In genomic region chr8:12395071-12396031, GRCm38 (mm10) we compare ENCODE assay signal across 8 mouse cellular contexts. TPM values are rescaled to one million over a fixed set of nuclear protein-coding genes. Genes with fewer than 3 reads are reported as not detected.
DNase-seq lines count a peak whose midpoint lies in the region; ATAC-seq lines count a peak whose summit lies in the region.

Gene Sox1, plus strand, starts transcription at chr8:12395295.

- no peak within 1 kb of the TSS for H3K27ac ChIP-seq in heart, embryonic 15.5 days
- H3K27ac ChIP-seq in forebrain, embryonic 16.5 days (ENCODE audit: low read length): peak within 1 kb of the TSS; percentile 92
- H3K27ac ChIP-seq in midbrain, embryonic 13.5 days: peak within 1 kb of the TSS; percentile 92

- peak within 1 kb of the TSS; percentile 47 for H3K4me3 ChIP-seq in heart, embryonic 15.5 days
- peak within 1 kb of the TSS; percentile 64 for H3K4me3 ChIP-seq in forebrain, embryonic 16.5 days (replicated peaks; ENCODE audit: low read length)
- H3K4me3 ChIP-seq in midbrain, embryonic 13.5 days (replicated peaks): peak within 1 kb of the TSS; percentile 74

- H3K9ac ChIP-seq in heart, embryonic 15.5 days: no peak within 1 kb of the TSS
- peak within 1 kb of the TSS; percentile 86 for H3K9ac ChIP-seq in forebrain, embryonic 16.5 days (replicated peaks; ENCODE audit: low read depth, low read length)
- H3K9ac ChIP-seq in midbrain, embryonic 13.5 days (replicated peaks): peak within 1 kb of the TSS; percentile 92

- peak within 1 kb of the TSS; percentile 71 for H3K4me2 ChIP-seq in heart, embryonic 15.5 days
- H3K4me2 ChIP-seq in forebrain, embryonic 16.5 days (ENCODE audit: low read length): peak within 1 kb of the TSS; percentile 69
- H3K4me2 ChIP-seq in midbrain, embryonic 13.5 days (replicated peaks): peak within 1 kb of the TSS; percentile 68

- H3K36me3 ChIP-seq in heart, embryonic 15.5 days: no peaks in the 10 kb centered on the region
- H3K36me3 ChIP-seq in forebrain, embryonic 16.5 days (ENCODE audit: control insufficient read depth, insufficient read depth): no peaks in the 10 kb centered on the region
- H3K36me3 ChIP-seq in midbrain, embryonic 13.5 days: no peaks in the 10 kb centered on the region

- ATAC-seq in heart, embryonic 15.5 days (replicated peaks; ENCODE audit: insufficient number of reproducible peaks, insufficient read depth, low FRiP score, low read depth): no peak; the same call in 1 of the 2 replicates
- ATAC-seq in forebrain, embryonic 16.5 days: peak; percentile 91
- ATAC-seq in midbrain, embryonic 13.5 days: peak; percentile 88
- ATAC-seq in inflammation-experienced regulatory T-cells, adult 6 months: no peak

- H3K27me3 ChIP-seq in heart, embryonic 15.5 days: peaks cover 98% of the 10 kb centered on the region
- H3K27me3 ChIP-seq in forebrain, embryonic 16.5 days (replicated peaks; ENCODE audit: control insufficient read depth, insufficient read depth, low read length): peaks cover 7% of the 10 kb centered on the region
- H3K27me3 ChIP-seq in midbrain, embryonic 13.5 days: peaks cover 56% of the 10 kb centered on the region

- no peaks in the 10 kb centered on the region for H3K9me3 ChIP-seq in heart, embryonic 15.5 days (replicated peaks)
- no peaks in the 10 kb centered on the region for H3K9me3 ChIP-seq in forebrain, embryonic 16.5 days (ENCODE audit: control insufficient read depth, low read length)
- no peaks in the 10 kb centered on the region for H3K9me3 ChIP-seq in midbrain, embryonic 13.5 days

- WGBS in heart, embryonic 15.5 days: under 1% methylated on average over 79 of the region's 89 CpGs
- 0% methylated on average over 83 of the region's 89 CpGs for WGBS in forebrain, embryonic 16.5 days
- under 1% methylated on average over 83 of the region's 89 CpGs for WGBS in midbrain, embryonic 13.5 days

- H3K4me1 ChIP-seq in heart, embryonic 15.5 days (replicated peaks): peaks cover 27% of the 10 kb centered on the region
- H3K4me1 ChIP-seq in forebrain, embryonic 16.5 days (replicated peaks; ENCODE audit: control insufficient read depth, insufficient read depth, low read length): peaks cover 40% of the 10 kb centered on the region
- peaks cover 71% of the 10 kb centered on the region for H3K4me1 ChIP-seq in midbrain, embryonic 13.5 days (replicated peaks)

- no peak for DNase-seq in heart, postnatal 36 days
- peak; percentile 33 for DNase-seq in cerebellum, adult 11-12 months
- peak; percentile 68 to 82 for DNase-seq in layer of hippocampus, postnatal 10 days (ENCODE audit: low spot score in 2 of 2)
- peak; percentile 40 for DNase-seq in yolk sac, embryonic 10.5 days (ENCODE audit: low spot score)

- intact Hi-C loops in heart, postnatal 36 days (cut with DNase I): loop anchor here (5.0 kb wide), 1 partner anchor 167 kb away; no protein-coding TSS in a partner anchor

RNA-seq across cellular contexts. Expression of gene Sox1, which starts in this region (rescaled TPM):
- polyA plus RNA-seq in heart, embryonic 15.5 days (2015; fragmentation: Nextera tagmentation; extraction: Ambion mirVana): not detected in 2 replicates
- not detected for total RNA-seq in heart, postnatal 36 days (2021)
- 4.4 and 4.5 TPM in 2 replicates for polyA plus RNA-seq in forebrain, embryonic 16.5 days (2015; fragmentation: Nextera tagmentation; extraction: Ambion mirVana)
- total RNA-seq in layer of hippocampus, postnatal 10 days (2021): 10 to 100 TPM; 11.6 to 12.1 TPM
- 3.1 and 3.6 TPM in 2 replicates for polyA plus RNA-seq in midbrain, embryonic 13.5 days (2015; fragmentation: Nextera tagmentation; extraction: Ambion mirVana)
- polyA plus RNA-seq in inflammation-experienced regulatory T-cells, adult 6 months (2017; shearing (Covaris generic)): not detected

Comparison
In these comparisons a context has a peak if more than half of its experiments do, and no peak if none do; other contexts are left out.
1. RNA of gene Sox1 (total RNA-seq): 11.6 to 12.1 TPM in layer of hippocampus, postnatal 10 days; not detected in heart, postnatal 36 days; every median in the first group is over 10 times any median in the second.
2. ATAC-seq: peak in forebrain, embryonic 16.5 days (single experiment) and midbrain, embryonic 13.5 days (single experiment); none in heart, embryonic 15.5 days (single experiment) and inflammation-experienced regulatory T-cells, adult 6 months (single experiment).
3. DNase-seq: peak in cerebellum, adult 11-12 months (single experiment), layer of hippocampus, postnatal 10 days (2 of 2) and yolk sac, embryonic 10.5 days (single experiment); none in heart, postnatal 36 days (0 of 2).
4. Peak in every context shown above with its lines, with median percentiles within 50 percentile points of each other: H3K4me2 ChIP-seq and H3K4me3 ChIP-seq.